Mouse (Mus musculus): ENCODE data around the gene Col6a3. TPM values are rescaled to one million over a fixed set of nuclear protein-coding genes. Genes with fewer than 3 reads are reported as not detected.

Col6a3 gene
- polyA plus RNA-seq, 1 experiment from 2014 or later, result 58.7 TPM

DNA sequence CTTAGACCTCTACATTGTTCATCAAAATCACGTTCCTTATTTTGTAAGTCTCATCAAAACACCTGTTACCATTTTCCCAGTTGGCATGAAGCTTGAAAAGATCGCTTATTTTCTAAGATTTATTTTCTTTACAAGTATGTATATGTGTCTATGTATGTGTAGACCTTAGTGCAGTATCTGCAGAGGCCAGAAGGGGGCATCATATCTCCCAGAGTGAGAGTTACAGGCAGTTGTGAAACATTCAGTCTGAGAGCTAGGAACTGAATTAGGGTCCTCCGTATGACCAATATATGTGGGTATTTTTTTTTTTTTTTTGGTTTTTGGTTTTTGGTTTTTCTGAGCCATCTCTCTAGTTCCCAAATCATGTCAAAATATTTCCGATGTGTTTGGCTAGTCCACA is 50.4 kb downstream of the Col6a3 start:
- Histone ChIP-seq H3K36me3 (peaks cover 36% of the 10 kb centered on the region), H3K4me2 (replicated peaks) (no peak overlapping the region), H3K9ac (no peak overlapping the region), H3K4me1 (no peaks in the 10 kb centered on the region), H3K4me3 (no peak overlapping the region), H3K27ac (no peak overlapping the region), H3K27me3 (no peaks in the 10 kb centered on the region), H3K9me3 (no peaks in the 10 kb centered on the region)
- 94% methylated on average over 4 of the region's 4 CpGs for WGBS
- ATAC-seq (ENCODE audit: insufficient number of reproducible peaks, insufficient read depth, low FRiP score, low TSS enrichment), result no peak

DNA sequence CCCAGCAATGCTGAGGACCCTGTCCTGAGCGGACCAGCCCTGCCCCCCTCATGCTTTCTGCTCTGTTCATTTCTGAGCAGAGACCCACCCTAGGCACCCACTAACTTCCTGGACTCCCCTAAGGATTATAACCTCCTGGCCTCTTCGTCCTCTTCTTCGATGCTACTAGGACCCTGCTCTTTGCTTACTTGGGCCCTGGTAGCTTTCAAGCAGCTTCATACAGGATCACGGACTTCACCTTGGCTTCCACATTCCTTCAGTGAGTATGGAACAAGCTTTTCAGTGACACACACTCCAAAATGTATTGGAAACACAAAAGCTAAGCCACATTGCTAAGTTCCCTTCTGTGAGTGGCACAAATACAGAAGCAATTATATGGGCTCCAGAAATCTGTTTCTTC is 52.8 kb downstream of the Col6a3 start:
- no peaks in the 10 kb centered on the region for H3K9me3 ChIP-seq
- H3K4me3 ChIP-seq, result no peak overlapping the region
- ATAC-seq (ENCODE audit: insufficient number of reproducible peaks, insufficient read depth, low FRiP score, low TSS enrichment), result no peak
- no peaks in the 10 kb centered on the region for H3K4me1 ChIP-seq
- H3K36me3 ChIP-seq, result peaks cover 30% of the 10 kb centered on the region
- H3K4me2 ChIP-seq (replicated peaks), result no peak overlapping the region
- WGBS, result 90% methylated on average over 4 of the region's 4 CpGs
- H3K27me3 ChIP-seq, result no peaks in the 10 kb centered on the region
- no peak overlapping the region for H3K27ac ChIP-seq
- no peak overlapping the region for H3K9ac ChIP-seq

DNA sequence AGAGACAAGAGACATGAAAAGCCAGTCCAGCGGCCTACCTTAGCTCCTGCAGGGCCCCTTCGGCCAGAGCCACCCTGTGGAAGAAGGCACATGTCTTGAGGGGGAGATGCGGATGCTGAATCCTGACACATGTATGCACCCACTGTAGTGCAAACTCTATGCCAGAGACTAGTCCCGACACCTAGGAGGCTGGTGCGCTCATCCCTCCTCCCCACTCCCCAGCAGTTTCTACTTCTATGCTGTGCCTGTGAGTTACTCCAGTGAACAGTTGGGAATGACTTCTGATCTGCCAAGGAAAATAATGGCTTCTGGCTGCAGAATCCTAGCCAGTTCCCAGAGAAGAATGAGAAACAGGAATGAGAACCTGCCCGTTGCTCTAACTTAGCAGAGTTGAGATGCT is 54.3 kb downstream of the Col6a3 start:
- Histone ChIP-seq H3K9ac (no peak overlapping the region), H3K4me3 (no peak overlapping the region), H3K9me3 (no peaks in the 10 kb centered on the region), H3K27me3 (no peaks in the 10 kb centered on the region), H3K36me3 (peaks cover 31% of the 10 kb centered on the region), H3K4me2 (replicated peaks) (no peak overlapping the region), H3K27ac (no peak overlapping the region), H3K4me1 (no peaks in the 10 kb centered on the region)
- WGBS, result 80% methylated on average over 6 of the region's 6 CpGs
- no peak for ATAC-seq (ENCODE audit: insufficient number of reproducible peaks, insufficient read depth, low FRiP score, low TSS enrichment)

- 84% methylated on average over 1 of the region's 1 CpGs for WGBS
- no peak overlapping the region for H3K4me3 ChIP-seq
- no peak overlapping the region for H3K27ac ChIP-seq
- H3K9ac ChIP-seq, result no peak overlapping the region
- H3K4me2 ChIP-seq (replicated peaks), result no peak overlapping the region
- ATAC-seq (ENCODE audit: insufficient number of reproducible peaks, insufficient read depth, low FRiP score, low TSS enrichment), result no peak
- H3K27me3 ChIP-seq, result no peaks in the 10 kb centered on the region
- H3K36me3 ChIP-seq, result peaks cover 47% of the 10 kb centered on the region
- peaks cover under 1% of the 10 kb centered on the region; the same call in 1 of the 2 replicates for H3K4me1 ChIP-seq
- H3K9me3 ChIP-seq, result no peaks in the 10 kb centered on the region
Measured at GRCm38 (mm10) chr1:90780446-90780845, 63.3 kb downstream of the Col6a3 start.

- Histone ChIP-seq H3K36me3 (peaks cover 44% of the 10 kb centered on the region), H3K4me1 (peaks cover 3% of the 10 kb centered on the region; the same call in 1 of the 2 replicates), H3K9me3 (no peaks in the 10 kb centered on the region), H3K27me3 (no peaks in the 10 kb centered on the region), H3K4me2 (replicated peaks) (no peak overlapping the region), H3K27ac (no peak overlapping the region), H3K9ac (no peak overlapping the region), H3K4me3 (no peak overlapping the region)
- ATAC-seq (ENCODE audit: insufficient number of reproducible peaks, insufficient read depth, low FRiP score, low TSS enrichment), result no peak
- 89% methylated on average over 7 of the region's 7 CpGs for WGBS
Measured at GRCm38 (mm10) chr1:90779072-90779471, 64.7 kb downstream of the Col6a3 start.

GRCm38 (mm10) chr1:90775477-90776241 is 68.1 kb downstream of the Col6a3 start:
- peaks cover 43% of the 10 kb centered on the region for H3K36me3 ChIP-seq
- H3K9ac ChIP-seq, result no peak overlapping the region
- peaks cover 10% of the 10 kb centered on the region for H3K4me1 ChIP-seq
- WGBS, result 10% methylated on average over 10 of the region's 10 CpGs
- ATAC-seq (ENCODE audit: insufficient number of reproducible peaks, insufficient read depth, low FRiP score, low TSS enrichment), result peak; percentile 86
- no peaks in the 10 kb centered on the region for H3K27me3 ChIP-seq
- no peak overlapping the region for H3K4me3 ChIP-seq
- H3K4me2 ChIP-seq (replicated peaks), result no peak overlapping the region
- H3K27ac ChIP-seq, result peak overlapping the region; percentile 80
- H3K9me3 ChIP-seq, result no peaks in the 10 kb centered on the region

- Histone ChIP-seq H3K36me3 (peaks cover 37% of the 10 kb centered on the region), H3K4me1 (peaks cover 13% of the 10 kb centered on the region), H3K4me3 (no peak overlapping the region), H3K9me3 (no peaks in the 10 kb centered on the region), H3K27me3 (no peaks in the 10 kb centered on the region), H3K4me2 (replicated peaks) (no peak overlapping the region), H3K27ac (0 out of 2 replicates have a peak overlapping the region, but pooled peaks have one; percentile 13), H3K9ac (no peak overlapping the region)
- no peak for ATAC-seq (ENCODE audit: insufficient number of reproducible peaks, insufficient read depth, low FRiP score, low TSS enrichment)
- WGBS, result 64% methylated on average over 4 of the region's 4 CpGs
Measured at GRCm38 (mm10) chr1:90771172-90771571, 72.6 kb downstream of the Col6a3 start.

GRCm38 (mm10) chr1:90770027-90770426 is 73.7 kb downstream of the Col6a3 start:
- Histone ChIP-seq H3K27ac (peak overlapping the region; percentile 30; the same call in 1 of the 2 replicates), H3K9me3 (no peaks in the 10 kb centered on the region), H3K4me2 (replicated peaks) (no peak overlapping the region), H3K27me3 (no peaks in the 10 kb centered on the region), H3K4me1 (peaks cover 10% of the 10 kb centered on the region; the same call in 1 of the 2 replicates), H3K9ac (no peak overlapping the region), H3K36me3 (peaks cover 34% of the 10 kb centered on the region), H3K4me3 (no peak overlapping the region)
- WGBS, result 71% methylated on average over 7 of the region's 7 CpGs
- no peak for ATAC-seq (ENCODE audit: insufficient number of reproducible peaks, insufficient read depth, low FRiP score, low TSS enrichment)

DNA sequence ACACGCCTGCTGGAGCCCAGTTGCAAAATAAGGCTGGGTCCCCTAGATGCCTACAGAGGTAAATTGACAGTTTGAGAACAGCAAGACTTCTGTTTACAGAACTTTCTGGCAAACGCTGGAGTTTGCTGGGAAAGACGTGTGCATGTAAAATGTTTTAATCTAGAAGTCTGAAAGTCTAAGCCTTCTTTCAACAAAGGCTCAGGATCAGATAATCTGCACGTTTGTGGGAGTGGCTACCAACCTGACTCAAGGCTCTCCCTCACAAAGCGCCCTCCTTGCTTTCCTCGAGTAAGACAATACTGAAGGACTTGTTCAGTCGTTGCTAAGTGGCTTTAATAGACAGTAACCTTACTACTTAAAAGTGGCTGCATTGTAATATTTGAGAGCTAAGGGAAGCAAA is 74.5 kb downstream of the Col6a3 start:
- no peak for ATAC-seq (ENCODE audit: insufficient number of reproducible peaks, insufficient read depth, low FRiP score, low TSS enrichment)
- 57% methylated on average over 7 of the region's 7 CpGs for WGBS
- no peak overlapping the region for H3K4me3 ChIP-seq
- H3K4me2 ChIP-seq (replicated peaks), result no peak overlapping the region
- H3K27ac ChIP-seq, result no peak overlapping the region
- H3K27me3 ChIP-seq, result no peaks in the 10 kb centered on the region
- peaks cover 10% of the 10 kb centered on the region; the same call in 1 of the 2 replicates for H3K4me1 ChIP-seq
- no peak overlapping the region for H3K9ac ChIP-seq
- H3K36me3 ChIP-seq, result peaks cover 34% of the 10 kb centered on the region
- no peaks in the 10 kb centered on the region for H3K9me3 ChIP-seq

DNA sequence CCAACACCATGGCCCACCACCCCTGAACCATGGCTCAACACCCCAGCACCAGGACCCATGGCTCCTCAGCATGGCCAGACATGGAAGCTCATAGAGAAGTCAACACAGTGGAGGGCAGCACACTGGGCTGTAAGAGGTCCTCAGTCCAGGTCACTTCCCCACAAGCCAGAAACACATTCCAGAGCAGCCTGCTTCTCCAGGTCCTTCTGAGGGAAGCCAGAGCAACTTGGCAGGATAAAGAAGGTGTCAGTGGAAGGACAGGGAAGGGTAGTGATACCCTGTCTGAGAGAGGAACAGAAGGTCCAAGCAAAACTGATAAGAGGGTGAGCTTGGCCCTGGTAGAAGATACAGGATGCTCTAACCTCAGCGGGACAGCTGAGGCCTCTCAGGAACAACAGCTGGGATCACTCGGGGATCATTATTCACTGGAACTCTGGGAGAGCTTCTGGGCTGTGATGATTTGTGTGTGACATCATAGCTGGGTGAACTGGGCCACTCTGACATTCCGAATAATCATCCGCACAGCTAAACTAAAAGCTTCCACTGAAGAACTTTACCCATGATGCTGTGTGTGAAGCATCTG is 85.6 kb downstream of the Col6a3 start:
- WGBS, result 88% methylated on average over 4 of the region's 4 CpGs
- Histone ChIP-seq H3K9ac (no peak overlapping the region), H3K4me3 (no peak overlapping the region), H3K9me3 (no peaks in the 10 kb centered on the region), H3K4me2 (replicated peaks) (no peak overlapping the region), H3K4me1 (peaks cover 10% of the 10 kb centered on the region; the same call in 1 of the 2 replicates), H3K27me3 (no peaks in the 10 kb centered on the region), H3K36me3 (no peaks in the 10 kb centered on the region), H3K27ac (no peak overlapping the region)
- ATAC-seq (ENCODE audit: insufficient number of reproducible peaks, insufficient read depth, low FRiP score, low TSS enrichment), result no peak

- no peaks in the 10 kb centered on the region for H3K27me3 ChIP-seq
- H3K36me3 ChIP-seq, result no peaks in the 10 kb centered on the region
- H3K4me2 ChIP-seq (replicated peaks), result no peak overlapping the region
- 43% methylated on average over 17 of the region's 17 CpGs for WGBS
- peak overlapping the region; percentile 19; the same call in 1 of the 2 replicates for H3K27ac ChIP-seq
- H3K9me3 ChIP-seq, result no peaks in the 10 kb centered on the region
- no peak overlapping the region for H3K9ac ChIP-seq
- H3K4me3 ChIP-seq, result no peak overlapping the region
- ATAC-seq (ENCODE audit: insufficient number of reproducible peaks, insufficient read depth, low FRiP score, low TSS enrichment), result no peak
- H3K4me1 ChIP-seq, result peaks cover 24% of the 10 kb centered on the region; the same call in 1 of the 2 replicates
Measured at GRCm38 (mm10) chr1:90753869-90754563, 89.8 kb downstream of the Col6a3 start.
